Mouse (Mus musculus): ENCODE data around the gene Fcer1g.

Fcer1g gene

GRCm38 (mm10) chr1:171265971-171266744, 32.0 kb upstream of the Fcer1g start:
- no peak for DNase-seq (ENCODE audit: low read depth, low spot score)

GRCm38 (mm10) chr1:171263666-171264461, 29.7 kb upstream of the Fcer1g start:
- DNase-seq (ENCODE audit: low read depth, low spot score), result no peak

- no peak for DNase-seq (ENCODE audit: low read depth, low spot score)
Observed at GRCm38 (mm10) chr1:171263185-171263611, 29.0 kb upstream of the Fcer1g start.

- no peak for DNase-seq (ENCODE audit: low read depth, low spot score)
Observed at GRCm38 (mm10) chr1:171262594-171263130, 28.5 kb upstream of the Fcer1g start.

- no peak for DNase-seq (ENCODE audit: low read depth, low spot score)
Observed at GRCm38 (mm10) chr1:171260316-171260715, 26.2 kb upstream of the Fcer1g start.

- DNase-seq (ENCODE audit: low read depth, low spot score), result no peak
Observed at GRCm38 (mm10) chr1:171258921-171259320, 24.8 kb upstream of the Fcer1g start.

GRCm38 (mm10) chr1:171257781-171258180, 23.6 kb upstream of the Fcer1g start:
- no peak for DNase-seq (ENCODE audit: low read depth, low spot score)

- peak; percentile 78 for DNase-seq (ENCODE audit: low read depth, low spot score)
Observed at GRCm38 (mm10) chr1:171256937-171257548, 22.9 kb upstream of the Fcer1g start.

- DNase-seq (ENCODE audit: low read depth, low spot score), result no peak
Observed at GRCm38 (mm10) chr1:171256095-171256818, 22.1 kb upstream of the Fcer1g start.

GRCm38 (mm10) chr1:171252415-171252814, 18.2 kb upstream of the Fcer1g start:
- no peak for DNase-seq (ENCODE audit: low read depth, low spot score)

GRCm38 (mm10) chr1:171251594-171252324, 17.6 kb upstream of the Fcer1g start:
- no peak for DNase-seq (ENCODE audit: low read depth, low spot score)

GRCm38 (mm10) chr1:171250680-171251593, 16.8 kb upstream of the Fcer1g start, which contains the start of gene Ndufs2:
TSS of gene Ndufs2 (minus strand) at chr1:171251388.
- DNase-seq (ENCODE audit: low read depth, low spot score), result no peak

- DNase-seq (ENCODE audit: low read depth, low spot score), result no peak
Observed at GRCm38 (mm10) chr1:171249913-171250600, 15.9 kb upstream of the Fcer1g start, which contains the start of gene Adamts4. TSS of gene Adamts4 (plus strand) at chr1:171250421.

GRCm38 (mm10) chr1:171248386-171249226, 14.4 kb upstream of the Fcer1g start:
- no peak for DNase-seq (ENCODE audit: low read depth, low spot score)

- DNase-seq (ENCODE audit: low read depth, low spot score), result no peak
Observed at GRCm38 (mm10) chr1:171247916-171248315, 13.8 kb upstream of the Fcer1g start.

GRCm38 (mm10) chr1:171247453-171247841, 13.3 kb upstream of the Fcer1g start:
- DNase-seq (ENCODE audit: low read depth, low spot score), result no peak

- DNase-seq (ENCODE audit: low read depth, low spot score), result peak; percentile 97
Observed at GRCm38 (mm10) chr1:171246709-171247452, 12.7 kb upstream of the Fcer1g start.

Measured in forelimb bud, embryonic 11.5 days (tissue).